Mouse (Mus musculus) heart, embryonic 16.5 days (tissue): Measurements from ENCODE around the gene Inka2. TPM values are rescaled to one million over a fixed set of nuclear protein-coding genes. Genes with fewer than 3 reads are reported as not detected.

ENCODE experiments used
- ATAC-seq: fragments of 200-750 bp; cut with Nextera tagmentation; replicated peaks from 2 replicates; pipeline ENCODE4 v1.8.0; 2017; ENCODE audit warnings: moderate number of reproducible peaks; ENCODE audit not compliant: insufficient read depth, low FRiP score; ENCODE audit errors: extremely low read depth
- H3K27ac ChIP-seq: fragments of 300-500 bp; sonication (generic); 2 replicates; pipeline ENCODE4 v1.5.1; 2014; ENCODE audit warnings: mild to moderate bottlenecking, low read length, control low read depth, moderate library complexity
- H3K27me3 ChIP-seq: fragments of 300-500 bp; sonication (generic); 2 replicates; pipeline ENCODE4 v1.6.1; 2014; ENCODE audit warnings: low read length, mixed read lengths; ENCODE audit not compliant: control insufficient read depth, insufficient read depth
- H3K36me3 ChIP-seq: fragments of 300-500 bp; sonication (generic); 2 replicates; pipeline ENCODE4 v1.6.1; 2014; ENCODE audit not compliant: control insufficient read depth, insufficient read depth
- H3K4me1 ChIP-seq: fragments of 300-500 bp; sonication (generic); 2 replicates; pipeline ENCODE4 v1.6.1; 2014; ENCODE audit warnings: low read length, mixed read lengths; ENCODE audit not compliant: control insufficient read depth, insufficient read depth
- H3K4me2 ChIP-seq: fragments of 300-500 bp; sonication (generic); 2 replicates; pipeline ENCODE4 v1.6.1; 2014; ENCODE audit warnings: low read depth, mild to moderate bottlenecking, control low read depth, low read length
- H3K4me3 ChIP-seq: fragments of 300-500 bp; sonication (generic); 2 replicates; pipeline ENCODE4 v1.5.1; 2014; ENCODE audit warnings: mild to moderate bottlenecking, control low read depth, low read length
- H3K9ac ChIP-seq: fragments of 300-500 bp; sonication (generic); 2 replicates; pipeline ENCODE4 v1.6.1; 2014; ENCODE audit warnings: low read length, control low read depth
- H3K9me3 ChIP-seq: fragments of 300-500 bp; sonication (generic); replicated peaks from 2 replicates; pipeline ENCODE4 v1.6.1; 2016; ENCODE audit warnings: low read length; ENCODE audit not compliant: control insufficient read depth
- WGBS: fragments of 180-500 bp; shearing (Covaris S2); extraction: QIAGEN DNeasy Blood & Tissue Kit; methylation state at CpG from one replicate; pipeline ENCODE4 v1.1.7; 2014; 5-methylcytosine and 5-hydroxymethylcytosine counted together
- polyA plus RNA-seq: library from polyadenylated mRNA; unstranded; fragments of >200 nt; fragmentation: Nextera tagmentation; extraction: Ambion mirVana; gene quantifications from 2 replicates; pipeline ENCODE4 v1.2.1, GENCODE M21; 2015

Gene Inka2
- polyA plus RNA-seq, 1 experiment from 2014 or later: 3.3 TPM

DNA sequence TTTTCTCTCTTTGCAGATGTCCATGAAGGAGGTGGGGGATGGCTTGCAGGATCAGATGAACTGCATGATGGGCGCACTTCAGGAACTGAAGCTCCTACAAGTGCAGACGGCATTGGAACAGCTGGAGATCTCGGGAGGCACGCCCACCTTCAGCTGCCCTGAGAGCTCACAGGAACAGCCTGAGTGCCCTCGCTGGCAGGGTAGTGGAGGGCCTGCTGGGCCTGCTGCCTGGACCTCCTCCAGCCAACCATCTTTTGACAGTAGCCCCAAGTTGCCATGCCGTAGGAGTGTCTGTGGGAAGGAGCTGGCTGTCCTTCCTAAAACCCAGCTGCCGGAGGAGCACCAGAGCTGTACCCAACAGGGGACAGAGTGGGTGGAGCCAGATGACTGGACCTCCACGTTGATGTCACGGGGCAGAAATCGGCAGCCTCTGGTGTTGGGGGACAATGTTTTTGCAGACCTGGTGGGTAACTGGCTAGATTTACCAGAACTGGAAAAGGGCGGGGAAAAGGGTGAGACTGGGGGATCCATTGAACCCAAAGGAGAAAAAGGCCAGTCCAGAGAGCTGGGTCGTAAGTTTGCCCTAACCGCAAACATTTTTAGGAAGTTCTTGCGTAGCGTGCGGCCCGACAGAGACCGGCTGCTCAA is 12.1 kb downstream of the Inka2 start:
- no peak for ATAC-seq
- Histone ChIP-seq H3K4me3 (no peak overlapping the region), H3K27me3 (no peaks in the 10 kb centered on the region), H3K9ac (no peak overlapping the region), H3K36me3 (no peaks in the 10 kb centered on the region), H3K27ac (no peak overlapping the region), H3K4me1 (peaks cover 11% of the 10 kb centered on the region), H3K9me3 (no peaks in the 10 kb centered on the region), H3K4me2 (no peak overlapping the region)
- WGBS: 72% methylated on average over 18 of the region's 18 CpGs

DNA sequence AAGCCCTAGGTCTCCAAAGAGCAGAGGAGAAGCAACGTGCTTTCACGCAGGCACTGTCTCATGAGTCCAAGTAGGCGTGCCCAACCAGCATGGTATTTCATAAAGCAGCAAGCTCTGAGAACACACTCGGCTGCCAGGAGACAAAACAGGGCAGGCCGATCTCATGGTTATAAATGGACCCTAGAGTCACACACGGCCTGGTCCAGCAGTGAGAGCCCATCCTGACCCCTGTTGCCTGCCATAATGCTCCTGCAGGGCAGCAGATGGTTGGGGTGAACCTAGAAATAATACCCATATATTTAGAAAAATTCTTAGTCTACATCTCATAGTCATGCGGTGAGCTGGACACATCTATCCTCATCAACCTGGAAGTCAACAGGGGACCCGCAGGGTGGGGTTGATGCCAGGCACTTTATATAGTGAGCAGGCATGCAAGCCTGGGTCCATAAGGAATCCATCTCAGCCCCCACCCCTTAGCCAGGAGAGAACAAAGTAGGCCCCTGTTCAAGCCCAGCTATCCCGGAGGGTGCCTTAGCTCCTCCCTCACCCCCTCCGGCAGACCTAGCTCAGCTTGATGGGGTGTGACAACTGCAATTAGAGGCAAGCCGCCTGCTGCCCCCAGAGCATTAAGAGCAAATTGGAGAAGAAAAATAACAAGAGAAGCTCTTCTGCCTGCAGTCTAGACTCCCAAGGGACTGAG is 13.6 kb downstream of the Inka2 start:
- ATAC-seq: peak; percentile 66; the same call in 1 of the 2 replicates
- Histone ChIP-seq H3K4me1 (peaks cover 11% of the 10 kb centered on the region), H3K9ac (no peak overlapping the region), H3K27me3 (no peaks in the 10 kb centered on the region), H3K4me2 (no peak overlapping the region), H3K4me3 (no peak overlapping the region), H3K9me3 (no peaks in the 10 kb centered on the region), H3K27ac (no peak overlapping the region), H3K36me3 (no peaks in the 10 kb centered on the region)
- 55% methylated on average over 11 of the region's 11 CpGs for WGBS

DNA sequence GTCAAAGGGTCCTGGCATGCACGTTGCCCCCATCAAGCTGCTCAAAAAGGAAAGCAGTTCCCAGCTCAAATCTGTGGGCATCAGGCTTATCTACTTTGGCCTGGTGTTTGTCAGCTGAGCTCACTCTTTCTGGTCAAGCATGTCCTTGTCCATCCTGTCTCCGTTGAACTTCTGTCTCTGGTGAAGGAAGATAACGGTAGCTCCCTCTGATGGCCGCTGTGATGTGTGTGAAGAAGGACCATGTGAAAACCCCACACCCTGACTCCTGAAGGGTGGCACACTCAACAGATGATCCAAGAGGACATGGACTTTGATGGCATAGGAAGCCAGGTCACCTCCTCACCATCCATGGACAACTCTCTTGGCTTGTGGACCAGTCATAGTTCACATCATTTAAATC is 14.3 kb downstream of the Inka2 start:
- WGBS: 30% methylated on average over 4 of the region's 4 CpGs
- Histone ChIP-seq H3K4me3 (no peak overlapping the region), H3K9ac (no peak overlapping the region), H3K36me3 (no peaks in the 10 kb centered on the region), H3K27ac (no peak overlapping the region), H3K4me2 (no peak overlapping the region), H3K4me1 (peaks cover 11% of the 10 kb centered on the region), H3K9me3 (no peaks in the 10 kb centered on the region), H3K27me3 (no peaks in the 10 kb centered on the region)
- no peak for ATAC-seq

DNA sequence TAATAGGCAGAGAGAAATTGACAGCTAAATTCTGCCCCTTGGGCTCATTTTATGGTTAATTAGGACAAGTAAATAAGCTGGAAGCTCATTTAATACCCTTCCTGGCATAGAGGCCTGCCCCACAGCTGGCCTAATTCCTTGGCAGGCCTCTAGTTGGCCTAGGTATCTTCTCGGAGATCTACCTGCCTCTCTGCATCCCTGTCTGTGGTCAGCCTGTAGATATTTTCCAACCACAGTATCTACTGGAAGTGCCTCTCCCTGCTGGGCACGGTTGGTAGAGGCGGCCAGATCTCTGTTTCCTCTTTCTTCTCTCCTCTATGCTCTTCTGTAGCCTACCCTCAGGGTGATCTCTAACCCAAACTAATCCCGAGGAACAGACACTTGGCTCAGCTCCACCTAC is 15.6 kb downstream of the Inka2 start:
- H3K9me3 ChIP-seq: no peaks in the 10 kb centered on the region
- no peak overlapping the region for H3K9ac ChIP-seq
- no peaks in the 10 kb centered on the region for H3K27me3 ChIP-seq
- no peak overlapping the region for H3K4me2 ChIP-seq
- H3K4me1 ChIP-seq: peaks cover 6% of the 10 kb centered on the region
- no peak overlapping the region for H3K4me3 ChIP-seq
- no peak overlapping the region for H3K27ac ChIP-seq
- H3K36me3 ChIP-seq: no peaks in the 10 kb centered on the region
- 75% methylated on average over 4 of the region's 4 CpGs for WGBS
- ATAC-seq: no peak

DNA sequence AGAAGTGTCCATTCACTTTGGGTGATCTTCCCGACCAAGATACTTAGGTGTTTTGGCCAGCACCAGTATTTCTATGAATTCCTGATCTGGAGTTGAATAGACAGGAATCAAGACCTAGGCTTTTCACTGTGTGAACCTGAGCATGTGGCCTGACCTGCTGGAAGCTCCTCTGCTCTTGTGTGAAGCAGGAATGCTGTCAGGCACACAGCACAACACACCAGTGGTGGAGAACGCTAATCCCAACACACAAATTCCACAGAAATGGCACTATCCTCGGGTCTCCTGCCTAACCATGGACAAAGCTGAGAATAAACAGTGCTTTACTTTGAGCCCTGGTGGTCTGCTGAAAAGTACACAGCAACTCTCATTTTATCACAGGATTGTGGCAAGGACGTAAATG is 16.1 kb downstream of the Inka2 start:
- H3K4me1 ChIP-seq: peaks cover 6% of the 10 kb centered on the region
- H3K9me3 ChIP-seq: no peaks in the 10 kb centered on the region
- ATAC-seq: no peak
- 70% methylated on average over 4 of the region's 4 CpGs for WGBS
- H3K27ac ChIP-seq: no peak overlapping the region
- H3K4me2 ChIP-seq: no peak overlapping the region
- H3K4me3 ChIP-seq: no peak overlapping the region
- no peaks in the 10 kb centered on the region for H3K36me3 ChIP-seq
- H3K27me3 ChIP-seq: no peaks in the 10 kb centered on the region
- no peak overlapping the region for H3K9ac ChIP-seq

DNA sequence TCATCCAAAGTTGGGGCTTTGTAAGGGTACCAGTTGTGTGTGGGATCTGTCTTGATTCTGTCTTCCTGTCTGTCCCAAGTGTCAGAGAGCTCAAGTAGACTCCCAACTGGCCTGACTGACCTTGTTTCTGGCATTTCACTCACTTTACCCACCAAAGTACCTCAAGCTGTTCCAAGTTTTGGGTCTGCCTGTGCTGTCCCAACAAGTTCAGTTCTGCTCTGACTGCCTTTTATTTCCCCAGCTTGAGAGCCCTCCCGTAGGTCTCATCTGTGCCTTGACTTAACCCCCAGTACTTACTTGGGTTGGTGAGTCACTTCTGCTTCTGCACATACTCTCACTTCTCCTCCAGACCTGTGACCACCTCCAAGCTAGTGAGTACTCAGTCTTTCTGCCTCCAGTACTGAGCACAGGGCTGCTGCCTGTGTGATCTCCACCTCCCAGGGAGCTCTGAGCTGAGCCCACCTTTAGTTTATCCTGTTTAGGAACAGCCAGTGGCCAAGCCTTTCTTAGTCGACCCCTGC is 17.3 kb downstream of the Inka2 start:
- Histone ChIP-seq H3K4me1 (peaks cover 6% of the 10 kb centered on the region), H3K4me2 (no peak overlapping the region), H3K4me3 (no peak overlapping the region), H3K27ac (no peak overlapping the region), H3K27me3 (no peaks in the 10 kb centered on the region), H3K9ac (no peak overlapping the region), H3K36me3 (no peaks in the 10 kb centered on the region), H3K9me3 (no peaks in the 10 kb centered on the region)
- ATAC-seq: no peak
- 59% methylated on average over 2 of the region's 2 CpGs for WGBS

DNA sequence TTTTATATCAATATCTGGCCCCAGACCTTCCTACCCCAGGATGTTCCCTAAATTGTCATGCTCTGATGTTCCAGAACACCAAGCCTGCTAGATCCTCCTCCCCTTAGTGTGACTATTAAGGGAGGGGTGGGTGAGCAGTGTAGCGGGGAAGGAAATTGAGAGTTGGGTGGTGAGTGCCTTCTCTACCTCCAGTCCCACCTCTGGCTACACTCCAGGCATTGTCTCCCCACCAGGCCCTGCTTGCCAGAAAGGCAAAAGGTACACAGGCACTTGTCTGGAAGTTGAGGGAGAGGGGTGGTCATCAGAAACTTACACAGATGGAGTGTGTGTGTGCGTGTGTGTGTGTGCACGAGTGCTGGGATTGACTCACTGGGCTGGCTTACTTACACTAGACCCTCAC is 18.1 kb downstream of the Inka2 start:
- Histone ChIP-seq H3K27ac (no peak overlapping the region), H3K36me3 (no peaks in the 10 kb centered on the region), H3K4me3 (no peak overlapping the region), H3K4me2 (no peak overlapping the region), H3K9ac (0 out of 2 replicates have a peak overlapping the region, but pooled peaks have one; percentile 13), H3K27me3 (no peaks in the 10 kb centered on the region), H3K4me1 (peaks cover 5% of the 10 kb centered on the region), H3K9me3 (no peaks in the 10 kb centered on the region)
- ATAC-seq: no peak
- 89% methylated on average over 3 of the region's 3 CpGs for WGBS

DNA sequence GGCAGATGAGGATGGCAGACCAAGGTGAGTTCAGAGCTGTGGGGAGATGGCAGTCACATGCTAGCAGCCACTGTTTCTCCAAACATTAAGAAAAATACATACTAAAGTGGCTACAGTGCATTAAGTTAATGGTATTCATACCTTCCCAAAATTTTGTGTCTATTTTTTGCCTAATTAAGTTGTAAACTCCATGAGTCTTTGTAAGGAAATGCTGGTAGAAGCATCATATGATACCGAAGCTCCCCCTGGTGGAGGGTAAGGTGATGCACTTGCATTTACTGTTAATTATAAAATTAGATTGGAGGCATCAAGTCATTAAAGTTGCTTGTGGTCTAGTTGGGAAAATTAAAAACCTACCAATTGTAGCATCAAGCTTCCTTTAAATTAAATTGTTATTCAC is 21.6 kb downstream of the Inka2 start:
- H3K4me2 ChIP-seq: no peak overlapping the region
- no peaks in the 10 kb centered on the region for H3K4me1 ChIP-seq
- ATAC-seq: no peak
- 0 out of 2 replicates have a peak, but pooled peaks cover 7% of the 10 kb centered on the region for H3K36me3 ChIP-seq
- 10% methylated on average over 1 of the region's 1 CpGs for WGBS
- H3K9ac ChIP-seq: no peak overlapping the region
- H3K9me3 ChIP-seq: no peaks in the 10 kb centered on the region
- H3K4me3 ChIP-seq: no peak overlapping the region
- no peak overlapping the region for H3K27ac ChIP-seq
- H3K27me3 ChIP-seq: no peaks in the 10 kb centered on the region

DNA sequence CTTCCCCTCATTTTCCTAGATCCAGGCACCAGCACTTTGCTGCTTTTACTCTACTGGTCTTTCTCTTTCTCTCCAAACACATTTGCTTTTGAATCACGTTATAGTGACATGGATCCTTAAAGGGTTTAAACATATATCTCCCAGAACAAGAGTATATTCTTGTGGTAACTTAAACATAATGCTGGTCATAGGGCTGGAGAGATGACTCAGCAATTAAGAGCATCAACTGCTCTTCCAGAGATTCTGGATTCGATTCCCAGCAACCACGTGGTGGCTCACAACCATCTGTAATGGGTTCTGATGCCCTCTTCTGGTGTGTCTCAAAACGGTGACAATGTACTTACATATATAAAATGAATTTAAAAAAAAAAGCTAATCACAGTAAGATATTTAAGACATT is 28.0 kb downstream of the Inka2 start:
- H3K4me3 ChIP-seq: no peak overlapping the region
- H3K27me3 ChIP-seq: no peaks in the 10 kb centered on the region
- no peaks in the 10 kb centered on the region for H3K9me3 ChIP-seq
- peaks cover 21% of the 10 kb centered on the region for H3K36me3 ChIP-seq
- no peak overlapping the region for H3K9ac ChIP-seq
- H3K4me1 ChIP-seq: no peaks in the 10 kb centered on the region
- no peak overlapping the region for H3K4me2 ChIP-seq
- WGBS: 89% methylated on average over 4 of the region's 4 CpGs
- no peak overlapping the region for H3K27ac ChIP-seq
- ATAC-seq: no peak
